Mouse (Mus musculus): ENCODE data around the gene Srd5a2. TPM values are rescaled to one million over a fixed set of nuclear protein-coding genes. Genes with fewer than 3 reads are reported as not detected.
"Not testable (repeated sequence)": the region's sequence is repeated elsewhere in the genome, so short reads cannot be mapped to it uniquely, and the experiment has no call there.

The Srd5a2 gene
- 0.10 and 0.14 TPM in 2 replicates for polyA plus RNA-seq (2015; fragmentation: Nextera tagmentation; extraction: Ambion mirVana)

DNA sequence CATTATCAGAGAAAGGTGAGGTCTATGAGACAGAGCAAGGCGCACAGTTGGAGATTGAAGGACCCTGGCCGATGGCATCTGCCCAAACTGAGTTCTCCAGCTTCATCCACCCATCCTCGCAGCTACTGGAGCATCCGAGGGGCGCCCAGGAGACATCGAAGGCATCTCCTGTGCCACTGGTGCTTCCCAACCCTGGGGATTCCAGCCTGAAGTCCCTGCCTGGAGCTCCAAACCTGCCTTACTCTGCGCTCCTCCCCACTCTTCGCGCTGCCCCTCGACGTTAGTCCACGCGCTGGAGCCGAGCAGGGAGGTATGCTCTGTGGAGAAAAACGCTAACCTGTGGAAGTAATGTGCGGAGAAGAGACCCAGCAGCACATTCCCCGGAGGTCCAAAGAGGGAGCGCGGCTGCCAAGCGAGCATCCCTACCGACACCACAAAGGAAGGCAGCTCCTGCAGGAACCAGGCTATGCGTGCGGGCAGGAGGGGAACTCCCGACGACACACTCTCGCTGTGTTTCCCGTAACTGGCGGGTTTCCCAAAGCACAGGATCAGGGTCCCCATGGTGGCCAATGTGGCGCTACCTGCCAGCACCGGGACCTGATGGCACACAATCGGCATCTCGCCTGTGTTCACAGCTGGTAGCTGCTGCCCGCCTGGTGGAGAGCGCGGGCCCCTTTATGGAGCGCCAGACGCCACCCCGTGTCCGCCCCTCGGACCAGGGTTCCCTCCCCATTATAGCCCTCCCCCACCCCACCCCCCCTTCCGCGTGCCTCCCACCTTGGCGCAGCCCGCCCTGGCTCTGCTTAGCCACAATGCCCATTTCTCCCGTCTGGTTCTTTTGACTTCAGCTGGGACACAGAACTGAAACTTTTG, at the start of gene Srd5a2:
Srd5a2 (minus strand) TSS at position 707 of the 873 bp plus-strand sequence.
- H3K27me3 ChIP-seq (replicated peaks) = peaks cover 35% of the 10 kb centered on the region
- H3K4me3 ChIP-seq = peak within 1 kb of the TSS; percentile 37
- H3K27ac ChIP-seq = no peak within 1 kb of the TSS

DNA sequence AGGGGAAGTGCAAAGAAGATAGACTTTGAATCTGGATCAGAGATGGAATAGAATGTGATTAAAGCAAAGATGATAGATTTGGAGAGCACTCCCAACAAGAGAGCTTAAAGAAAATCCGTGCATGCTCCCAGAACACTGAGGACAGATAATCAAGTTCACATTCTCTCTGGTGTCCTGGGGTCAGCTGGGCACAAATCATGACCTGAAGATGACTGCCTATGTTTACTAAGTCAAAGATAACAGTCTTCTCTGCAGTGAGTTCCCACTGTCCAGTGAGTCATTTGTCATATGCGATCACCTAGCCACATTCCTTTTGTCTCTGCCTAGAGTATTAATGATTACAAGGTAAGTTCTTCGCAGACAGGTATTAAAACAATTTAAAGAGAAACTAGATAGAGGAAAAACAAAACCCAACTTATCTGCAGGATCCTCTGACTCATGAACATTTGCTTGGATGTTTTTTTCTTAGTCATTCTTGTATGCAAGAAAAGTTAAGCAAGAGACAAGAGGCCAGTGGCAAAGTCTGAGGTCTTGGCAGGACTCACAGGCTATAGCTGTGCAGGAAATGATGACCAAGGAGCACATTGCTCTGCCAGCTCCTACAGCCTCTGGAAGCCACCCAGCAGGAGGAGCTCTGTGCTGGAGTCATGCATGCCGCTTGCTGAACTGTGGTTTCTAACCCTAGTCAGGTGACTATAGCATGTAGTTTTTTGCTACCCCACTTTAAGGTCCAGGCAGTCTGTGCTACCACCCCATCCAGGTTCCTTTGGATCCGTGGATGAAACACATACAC, 41.4 kb upstream of the Srd5a2 start:
- 82% methylated on average over 5 of the region's 5 CpGs for WGBS
- Histone ChIP-seq H3K36me3 (replicated peaks) (no peaks in the 10 kb centered on the region), H3K4me1 (no peaks in the 10 kb centered on the region), H3K9me3 (no peaks in the 10 kb centered on the region), H3K27ac (no peak overlapping the region), H3K9ac (no peak overlapping the region), H3K27me3 (replicated peaks) (no peaks in the 10 kb centered on the region), H3K4me2 (no peak overlapping the region), H3K4me3 (no peak overlapping the region)
- no peak for ATAC-seq (replicated peaks)

More for the DNA sequence above, at the start of gene Srd5a2:
- Histone ChIP-seq H3K36me3 (replicated peaks) (no peaks in the 10 kb centered on the region), H3K4me1 (peaks cover 17% of the 10 kb centered on the region), H3K9ac (peak within 1 kb of the TSS; percentile 18; the same call in 1 of the 2 replicates), H3K9me3 (no peaks in the 10 kb centered on the region), H3K4me2 (peak within 1 kb of the TSS; percentile 62)
- peak; percentile 52; the same call in 1 of the 2 replicates for ATAC-seq (replicated peaks)
- WGBS = 1% methylated on average over 45 of the region's 45 CpGs

DNA sequence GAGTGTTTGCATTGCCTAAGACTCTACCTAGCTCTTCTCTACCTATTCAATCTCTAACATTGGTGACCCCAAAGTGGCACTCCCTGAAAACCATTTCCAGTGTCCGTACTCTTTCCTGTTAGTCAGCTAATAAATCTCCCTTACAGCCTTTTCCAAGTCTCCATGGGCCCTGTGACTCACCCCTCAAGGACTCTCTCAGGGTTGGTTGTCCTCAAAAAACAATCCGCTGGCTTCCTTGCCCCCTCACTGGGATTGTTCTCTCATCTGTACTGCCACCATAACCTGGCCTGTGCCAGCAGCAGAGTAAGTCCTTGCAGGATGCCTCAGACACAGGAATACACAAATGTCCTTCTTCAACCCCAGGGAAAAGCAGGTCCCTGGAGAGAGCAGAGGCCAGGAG, 40.3 kb upstream of the Srd5a2 start:
- no peak for ATAC-seq (replicated peaks)
- Histone ChIP-seq H3K9me3 (no peaks in the 10 kb centered on the region), H3K9ac (no peak overlapping the region), H3K27ac (no peak overlapping the region), H3K4me3 (no peak overlapping the region), H3K4me2 (no peak overlapping the region), H3K36me3 (replicated peaks) (no peaks in the 10 kb centered on the region), H3K27me3 (replicated peaks) (no peaks in the 10 kb centered on the region), H3K4me1 (no peaks in the 10 kb centered on the region)
- WGBS = 95% methylated on average over 2 of the region's 2 CpGs

DNA sequence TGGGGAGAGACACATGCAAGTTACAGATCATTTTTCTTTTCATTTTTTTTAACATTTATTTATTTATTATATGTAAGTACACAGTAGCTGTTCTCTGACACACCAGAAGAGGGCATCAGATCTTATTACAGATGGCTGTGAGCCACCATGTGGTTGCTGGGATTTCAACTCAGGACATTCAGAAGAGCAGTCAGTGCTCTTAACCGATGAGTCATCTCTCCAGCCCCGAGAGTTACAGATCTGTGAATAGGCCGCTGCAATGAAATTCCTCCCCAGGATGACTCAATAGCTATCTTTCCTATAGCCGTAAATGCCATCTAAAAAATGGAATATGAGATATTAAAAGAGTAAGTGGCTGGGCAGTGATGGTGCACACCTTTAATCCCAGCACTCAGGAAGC, 35.7 kb upstream of the Srd5a2 start:
- Histone ChIP-seq H3K9ac (no peak overlapping the region), H3K9me3 (no peaks in the 10 kb centered on the region), H3K36me3 (replicated peaks) (no peaks in the 10 kb centered on the region), H3K4me3 (no peak overlapping the region), H3K4me2 (no peak overlapping the region), H3K27me3 (replicated peaks) (no peaks in the 10 kb centered on the region), H3K27ac (no peak overlapping the region), H3K4me1 (no peaks in the 10 kb centered on the region)
- WGBS = 87% methylated on average over 4 of the region's 4 CpGs
- no peak for ATAC-seq (replicated peaks)

DNA sequence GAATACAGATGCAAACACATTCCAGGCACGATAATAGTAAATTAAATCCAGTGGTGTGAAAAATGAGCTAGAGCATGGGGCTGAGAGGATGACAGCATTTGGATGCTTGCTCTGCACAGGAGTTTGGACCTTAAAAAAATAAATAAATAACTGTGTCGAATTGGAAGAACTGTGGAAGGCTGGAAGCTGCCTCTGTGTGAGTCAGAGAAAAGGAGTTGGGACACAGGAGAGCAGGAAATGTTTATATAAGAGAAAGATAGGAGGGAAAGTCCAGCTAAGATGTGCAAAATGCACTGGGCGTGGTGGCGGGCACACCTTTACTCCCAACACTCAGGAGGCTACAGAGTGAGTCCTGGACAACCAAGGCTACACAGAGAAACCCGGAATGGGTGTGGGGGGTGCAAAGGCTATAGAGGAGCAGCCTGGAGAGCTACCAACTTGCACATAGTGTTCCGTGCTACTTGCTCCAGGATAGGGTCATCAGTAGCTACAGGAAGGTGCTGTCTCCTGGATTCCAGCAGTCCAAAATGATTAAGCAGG, 32.4 kb upstream of the Srd5a2 start:
- Histone ChIP-seq H3K9ac (no peak overlapping the region), H3K27ac (no peak overlapping the region), H3K27me3 (replicated peaks) (no peaks in the 10 kb centered on the region), H3K4me2 (no peak overlapping the region), H3K9me3 (no peaks in the 10 kb centered on the region), H3K4me3 (no peak overlapping the region), H3K36me3 (replicated peaks) (no peaks in the 10 kb centered on the region), H3K4me1 (no peaks in the 10 kb centered on the region)
- ATAC-seq (replicated peaks) = no peak
- WGBS = 90% methylated on average over 6 of the region's 6 CpGs

DNA sequence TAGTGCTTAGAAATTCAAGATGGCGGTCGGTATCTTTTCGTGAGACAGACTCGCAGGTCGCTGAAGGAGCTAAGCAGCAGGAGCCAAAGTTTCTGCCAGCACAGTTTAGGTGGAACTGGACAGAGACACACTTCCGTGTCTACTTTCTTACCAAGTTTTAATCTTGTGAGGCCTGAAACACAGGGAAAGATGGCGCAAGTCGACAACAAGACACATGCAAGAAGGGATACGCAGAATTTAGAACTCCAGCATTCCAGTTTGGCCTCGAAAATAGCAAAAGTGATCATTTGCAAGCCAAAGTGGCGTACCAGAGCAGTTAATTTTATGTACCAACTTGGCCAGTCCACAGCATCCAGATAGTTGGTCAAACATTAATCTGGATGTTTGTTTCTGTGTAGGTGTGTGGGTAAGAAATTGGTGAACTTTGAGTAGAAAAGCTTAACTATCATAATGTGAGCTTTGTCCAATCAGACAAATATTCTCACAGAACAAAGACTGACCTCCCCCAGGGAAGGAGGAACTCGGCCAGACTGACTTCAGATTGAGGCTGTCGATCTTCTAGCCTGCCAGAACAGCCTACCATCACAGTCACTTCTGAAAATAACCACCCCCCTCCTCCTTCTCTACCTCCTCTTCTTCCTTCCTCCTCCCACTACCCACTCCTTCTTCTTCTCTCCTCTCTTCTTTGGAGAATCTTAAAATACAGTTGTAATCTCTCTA, 31.2 kb upstream of the Srd5a2 start:
- Histone ChIP-seq H3K4me2 (no peak overlapping the region), H3K9me3 (no peaks in the 10 kb centered on the region), H3K36me3 (replicated peaks) (no peaks in the 10 kb centered on the region), H3K4me1 (no peaks in the 10 kb centered on the region), H3K4me3 (no peak overlapping the region), H3K9ac (no peak overlapping the region), H3K27me3 (replicated peaks) (no peaks in the 10 kb centered on the region), H3K27ac (no peak overlapping the region)
- no peak for ATAC-seq (replicated peaks)
- WGBS = 89% methylated on average over 13 of the region's 13 CpGs

DNA sequence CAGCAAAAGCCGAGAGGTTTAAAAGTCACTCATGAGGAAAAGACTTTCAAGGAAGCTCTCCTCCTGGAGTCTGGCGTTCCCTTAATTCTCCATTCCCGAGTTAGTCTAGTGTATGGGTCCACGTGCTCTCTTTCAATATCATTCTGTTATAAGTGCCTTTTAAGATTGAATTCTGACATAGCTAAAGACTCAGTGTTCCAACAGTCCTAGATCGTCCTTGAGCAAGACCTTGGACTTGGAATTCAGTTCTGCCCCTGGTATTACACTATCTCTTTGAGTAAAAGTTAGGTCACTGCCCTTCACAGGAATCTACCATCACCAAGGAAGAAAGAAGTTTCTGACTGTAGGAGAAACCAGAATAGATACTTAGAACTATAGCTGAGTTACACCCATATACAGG, 25.4 kb upstream of the Srd5a2 start:
- H3K4me2 ChIP-seq; H3K4me3 ChIP-seq; H3K27ac ChIP-seq; ATAC-seq (replicated peaks); H3K4me1 ChIP-seq; H3K36me3 ChIP-seq (replicated peaks); H3K9me3 ChIP-seq; H3K9ac ChIP-seq; H3K27me3 ChIP-seq (replicated peaks): not testable (repeated sequence)
- 87% methylated on average over 5 of the region's 5 CpGs for WGBS

DNA sequence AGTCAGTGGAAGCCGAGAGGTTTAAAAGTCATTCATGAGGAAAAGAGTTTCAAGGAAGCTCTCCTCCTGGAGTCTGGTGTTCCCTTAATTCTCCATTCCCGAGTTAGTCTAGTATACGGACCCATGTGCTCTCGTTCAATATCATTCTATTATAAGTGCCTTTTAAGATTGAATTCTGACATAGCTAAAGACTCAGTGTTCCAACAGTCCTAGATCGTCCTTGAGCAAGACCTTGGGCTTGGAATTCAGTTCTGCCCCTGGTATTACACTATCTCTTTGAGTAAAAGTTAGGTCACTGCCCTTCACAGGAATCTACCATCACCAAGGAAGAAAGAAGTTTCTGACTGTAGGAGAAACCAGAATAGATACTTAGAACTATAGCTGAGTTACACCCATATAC, 15.0 kb upstream of the Srd5a2 start:
- H3K9ac ChIP-seq; H3K9me3 ChIP-seq; H3K36me3 ChIP-seq (replicated peaks); H3K4me2 ChIP-seq; H3K4me3 ChIP-seq; H3K27ac ChIP-seq; ATAC-seq (replicated peaks); H3K27me3 ChIP-seq (replicated peaks); H3K4me1 ChIP-seq: not testable (repeated sequence)
- 89% methylated on average over 5 of the region's 5 CpGs for WGBS

DNA sequence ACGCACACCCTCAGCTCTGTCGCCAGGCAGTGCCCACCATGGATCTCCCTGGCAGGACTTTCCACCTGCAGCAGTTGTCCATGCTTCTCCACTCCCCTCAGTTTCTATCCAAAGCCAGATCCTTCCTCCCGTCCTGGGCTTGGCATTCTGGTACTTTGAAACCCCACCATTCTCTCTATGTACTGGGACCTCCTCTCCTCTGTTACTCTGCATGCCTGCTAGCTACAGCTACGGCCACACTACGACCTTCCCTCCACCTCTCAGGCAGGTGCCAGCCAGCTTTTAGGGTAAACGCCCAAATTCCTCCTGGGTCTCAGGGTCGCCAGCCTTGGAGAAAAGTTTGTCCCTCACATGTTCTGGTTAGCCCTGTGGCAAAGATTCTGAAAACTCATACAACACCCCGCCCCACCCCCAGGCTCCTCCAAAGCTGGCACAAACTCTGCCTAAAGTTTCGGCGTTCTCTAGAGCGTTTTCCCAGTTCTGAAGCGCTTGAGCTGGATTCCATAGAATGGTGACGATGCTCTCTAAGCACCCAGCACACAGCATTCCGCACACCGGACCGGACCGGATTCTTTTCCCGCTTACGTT, 607 bp upstream of the Srd5a2 start:
- no peak overlapping the region for H3K27ac ChIP-seq
- no peaks in the 10 kb centered on the region for H3K9me3 ChIP-seq
- H3K4me1 ChIP-seq = peaks cover 17% of the 10 kb centered on the region
- 0 out of 2 replicates have a peak, but pooled peaks have one; percentile 11 for ATAC-seq (replicated peaks)
- H3K4me2 ChIP-seq = peak overlapping the region; percentile 62
- no peak overlapping the region for H3K9ac ChIP-seq
- H3K27me3 ChIP-seq (replicated peaks) = peaks cover 35% of the 10 kb centered on the region
- WGBS = 3% methylated on average over 19 of the region's 19 CpGs
- no peaks in the 10 kb centered on the region for H3K36me3 ChIP-seq (replicated peaks)
- H3K4me3 ChIP-seq = no peak overlapping the region

DNA sequence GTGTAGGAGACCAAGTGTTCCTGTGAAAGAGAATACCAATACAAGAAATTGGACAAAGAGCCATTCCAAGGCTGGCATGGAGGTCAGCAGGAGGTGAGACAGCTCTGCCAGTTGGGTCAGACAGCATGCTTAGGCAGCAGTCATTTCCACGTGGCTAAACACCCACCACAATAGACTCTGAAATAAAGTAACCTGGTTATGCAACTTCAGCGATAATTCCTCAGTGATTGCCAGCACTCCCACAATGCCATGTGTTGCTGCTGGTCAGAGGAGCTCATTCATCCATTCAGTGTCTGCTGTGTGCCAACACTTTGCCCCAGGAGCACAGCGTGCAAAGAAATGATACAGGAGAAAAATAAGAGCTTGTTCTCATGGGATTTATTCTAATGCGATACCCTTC, 4.0 kb downstream of the Srd5a2 start:
- H3K4me1 ChIP-seq = peaks cover 17% of the 10 kb centered on the region
- no peaks in the 10 kb centered on the region for H3K9me3 ChIP-seq
- H3K4me3 ChIP-seq = no peak overlapping the region
- 57% methylated on average over 4 of the region's 4 CpGs for WGBS
- H3K9ac ChIP-seq = no peak overlapping the region
- H3K4me2 ChIP-seq = no peak overlapping the region
- no peak for ATAC-seq (replicated peaks)
- peaks cover 28% of the 10 kb centered on the region for H3K27me3 ChIP-seq (replicated peaks)
- H3K36me3 ChIP-seq (replicated peaks) = no peaks in the 10 kb centered on the region
- no peak overlapping the region for H3K27ac ChIP-seq

DNA sequence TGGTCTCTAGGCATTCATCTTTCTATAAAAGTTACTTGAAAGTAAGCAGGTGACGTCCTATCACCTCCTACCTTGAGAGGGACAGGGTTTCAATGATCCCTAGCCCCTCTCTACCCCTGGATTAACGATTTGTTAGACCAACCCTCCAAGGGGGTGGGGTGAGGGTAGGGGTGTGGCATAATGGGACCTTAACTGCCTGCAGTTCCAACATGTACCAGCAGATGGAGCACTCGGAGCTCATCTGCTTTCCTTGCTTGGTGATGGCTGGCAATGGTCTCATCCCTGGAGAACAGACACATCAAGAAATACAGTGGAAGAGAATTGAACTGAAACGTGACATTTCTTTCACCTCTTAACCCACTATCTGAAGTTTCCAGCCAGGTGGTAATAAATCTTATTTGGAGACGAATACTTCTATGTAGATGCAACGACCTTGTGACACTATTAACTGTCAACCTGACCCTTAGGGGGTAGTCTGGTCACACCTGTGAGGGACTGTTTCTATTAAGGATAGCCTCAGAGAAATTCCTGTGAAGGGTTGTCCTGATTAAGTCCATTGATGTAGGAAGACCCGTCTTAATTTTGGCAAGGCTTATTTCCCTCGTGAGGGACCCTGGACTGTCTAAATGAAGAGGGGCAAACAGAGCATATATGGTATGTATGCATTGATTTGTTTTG, 27.1 kb downstream of the Srd5a2 start:
- Histone ChIP-seq H3K4me3 (no peak overlapping the region), H3K27me3 (replicated peaks) (no peaks in the 10 kb centered on the region), H3K4me2 (peak overlapping the region; percentile 35), H3K36me3 (replicated peaks) (no peaks in the 10 kb centered on the region), H3K9ac (no peak overlapping the region), H3K27ac (no peak overlapping the region), H3K4me1 (no peaks in the 10 kb centered on the region), H3K9me3 (no peaks in the 10 kb centered on the region)
- 38% methylated on average over 8 of the region's 8 CpGs for WGBS
- ATAC-seq (replicated peaks) = peak; percentile 87
